Mouse (Mus musculus): ENCODE measurements around the gene Lrrc4b. TPM values are rescaled to one million over a fixed set of nuclear protein-coding genes. Genes with fewer than 3 reads are reported as not detected.

Gene Lrrc4b
- polyA plus RNA-seq, 1 experiment = 0.46 TPM

- Histone ChIP-seq H3K27ac (ENCODE audit: control insufficient read depth, insufficient read depth, low read depth, low read length) (no peak overlapping the region), H3K27me3 (ENCODE audit: control insufficient read depth, insufficient read depth, low read length) (no peaks in the 10 kb centered on the region), H3K4me1 (ENCODE audit: control insufficient read depth, insufficient read depth, low read length) (peaks cover 6% of the 10 kb centered on the region), H3K4me3 (ENCODE audit: control insufficient read depth, low read depth, low read length) (peak overlapping the region; percentile 93), H3K36me3 (ENCODE audit: control insufficient read depth, insufficient read depth, low read length) (no peaks in the 10 kb centered on the region)
- TF ChIP-seq CTCF (IDR thresholded peaks at IDR 0.05; ENCODE audit: control insufficient read depth, insufficient read depth, insufficient replicate concordance, low read depth, low read length) (no peak), POLR2A (IDR thresholded peaks at IDR 0.05; ENCODE audit: control insufficient read depth, low read depth, low read length) (no peak)
Measured at GRCm38 (mm10) chr7:44469677-44470675, 41.2 kb downstream of the Lrrc4b start.

GRCm38 (mm10) chr7:44470696-44471612 is 42.1 kb downstream of the Lrrc4b start:
- H3K27me3 ChIP-seq (ENCODE audit: control insufficient read depth, insufficient read depth, low read length) = no peaks in the 10 kb centered on the region
- peaks cover 6% of the 10 kb centered on the region for H3K4me1 ChIP-seq (ENCODE audit: control insufficient read depth, insufficient read depth, low read length)
- no peak for TF ChIP-seq POLR2A (IDR thresholded peaks at IDR 0.05; ENCODE audit: control insufficient read depth, low read depth, low read length)
- TF ChIP-seq CTCF (IDR thresholded peaks at IDR 0.05; ENCODE audit: control insufficient read depth, insufficient read depth, insufficient replicate concordance, low read depth, low read length) = no peak
- no peak overlapping the region for H3K4me3 ChIP-seq (ENCODE audit: control insufficient read depth, low read depth, low read length)
- H3K36me3 ChIP-seq (ENCODE audit: control insufficient read depth, insufficient read depth, low read length) = no peaks in the 10 kb centered on the region
- no peak overlapping the region for H3K27ac ChIP-seq (ENCODE audit: control insufficient read depth, insufficient read depth, low read depth, low read length)

GRCm38 (mm10) chr7:44471880-44472557 is 43.2 kb downstream of the Lrrc4b start:
- Histone ChIP-seq H3K4me1 (ENCODE audit: control insufficient read depth, insufficient read depth, low read length) (peaks cover 6% of the 10 kb centered on the region), H3K27ac (ENCODE audit: control insufficient read depth, insufficient read depth, low read depth, low read length) (no peak overlapping the region)

GRCm38 (mm10) chr7:44472558-44472885 is 43.7 kb downstream of the Lrrc4b start:
- H3K4me1 ChIP-seq (ENCODE audit: control insufficient read depth, insufficient read depth, low read length) = peaks cover 6% of the 10 kb centered on the region
- no peaks in the 10 kb centered on the region for H3K27me3 ChIP-seq (ENCODE audit: control insufficient read depth, insufficient read depth, low read length)
- no peak for TF ChIP-seq CTCF (IDR thresholded peaks at IDR 0.05; ENCODE audit: control insufficient read depth, insufficient read depth, insufficient replicate concordance, low read depth, low read length)
- TF ChIP-seq POLR2A (IDR thresholded peaks at IDR 0.05; ENCODE audit: control insufficient read depth, low read depth, low read length) = no peak
- no peak overlapping the region for H3K27ac ChIP-seq (ENCODE audit: control insufficient read depth, insufficient read depth, low read depth, low read length)
- no peak overlapping the region for H3K4me3 ChIP-seq (ENCODE audit: control insufficient read depth, low read depth, low read length)
- no peaks in the 10 kb centered on the region for H3K36me3 ChIP-seq (ENCODE audit: control insufficient read depth, insufficient read depth, low read length)

More at GRCm38 (mm10) chr7:44471880-44472557, 43.2 kb downstream of the Lrrc4b start:
- TF ChIP-seq POLR2A (IDR thresholded peaks at IDR 0.05; ENCODE audit: control insufficient read depth, low read depth, low read length) (0 out of 2 replicates have a peak, but pooled peaks have one; percentile 10), CTCF (IDR thresholded peaks at IDR 0.05; ENCODE audit: control insufficient read depth, insufficient read depth, insufficient replicate concordance, low read depth, low read length) (no peak)
- Histone ChIP-seq H3K36me3 (ENCODE audit: control insufficient read depth, insufficient read depth, low read length) (no peaks in the 10 kb centered on the region), H3K4me3 (ENCODE audit: control insufficient read depth, low read depth, low read length) (no peak overlapping the region), H3K27me3 (ENCODE audit: control insufficient read depth, insufficient read depth, low read length) (no peaks in the 10 kb centered on the region)

GRCm38 (mm10) chr7:44472961-44473646 is 44.3 kb downstream of the Lrrc4b start:
- H3K4me3 ChIP-seq (ENCODE audit: control insufficient read depth, low read depth, low read length) = no peak overlapping the region
- no peaks in the 10 kb centered on the region for H3K36me3 ChIP-seq (ENCODE audit: control insufficient read depth, insufficient read depth, low read length)
- no peak overlapping the region for H3K27ac ChIP-seq (ENCODE audit: control insufficient read depth, insufficient read depth, low read depth, low read length)
- H3K4me1 ChIP-seq (ENCODE audit: control insufficient read depth, insufficient read depth, low read length) = peaks cover 6% of the 10 kb centered on the region
- no peaks in the 10 kb centered on the region for H3K27me3 ChIP-seq (ENCODE audit: control insufficient read depth, insufficient read depth, low read length)
- TF ChIP-seq CTCF (IDR thresholded peaks at IDR 0.05; ENCODE audit: control insufficient read depth, insufficient read depth, insufficient replicate concordance, low read depth, low read length) (no peak), POLR2A (IDR thresholded peaks at IDR 0.05; ENCODE audit: control insufficient read depth, low read depth, low read length) (no peak)

GRCm38 (mm10) chr7:44474419-44474818 is 45.6 kb downstream of the Lrrc4b start:
- Histone ChIP-seq H3K27me3 (ENCODE audit: control insufficient read depth, insufficient read depth, low read length) (no peaks in the 10 kb centered on the region), H3K4me3 (ENCODE audit: control insufficient read depth, low read depth, low read length) (no peak overlapping the region), H3K4me1 (ENCODE audit: control insufficient read depth, insufficient read depth, low read length) (no peaks in the 10 kb centered on the region; the same call in 1 of the 2 replicates), H3K27ac (ENCODE audit: control insufficient read depth, insufficient read depth, low read depth, low read length) (no peak overlapping the region), H3K36me3 (ENCODE audit: control insufficient read depth, insufficient read depth, low read length) (no peaks in the 10 kb centered on the region)
- TF ChIP-seq POLR2A (IDR thresholded peaks at IDR 0.05; ENCODE audit: control insufficient read depth, low read depth, low read length) (no peak), CTCF (IDR thresholded peaks at IDR 0.05; ENCODE audit: control insufficient read depth, insufficient read depth, insufficient replicate concordance, low read depth, low read length) (no peak)

Measured in testis, adult 2 months (tissue).